Mouse (Mus musculus) C2C12 (cell line): Measurements from ENCODE around the gene Sema4a.

Source experiments
- CTCF ChIP-seq: IDR thresholded peaks from one replicate; pipeline ENCODE4 v1.5.1; 2011; ENCODE audit not compliant: control insufficient read depth, insufficient read depth, insufficient read length
- MAX ChIP-seq: IDR thresholded peaks from one replicate; pipeline ENCODE4 v1.6.1; 2011; ENCODE audit warnings: mild to moderate bottlenecking, control low read depth

DNA sequence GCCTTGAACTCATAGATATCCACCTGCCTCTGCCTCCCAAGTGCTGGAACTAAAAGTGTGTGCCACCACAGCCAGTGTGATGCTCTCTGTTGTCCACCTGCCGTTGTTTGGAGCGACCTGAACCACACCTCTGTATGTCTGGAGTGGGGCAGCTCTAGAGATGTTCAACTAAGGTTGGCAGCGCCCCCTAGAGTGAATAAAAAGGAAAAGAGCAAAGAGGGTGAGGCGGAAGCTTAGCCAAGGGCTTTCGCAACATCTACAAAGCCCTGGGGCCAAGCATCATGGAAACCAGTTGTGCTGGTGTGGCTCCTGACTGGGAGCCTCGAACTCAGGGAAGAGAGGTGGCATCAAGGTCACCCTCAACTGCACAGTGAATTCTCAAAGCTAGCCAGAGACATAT, 15.4 kb upstream of the Sema4a start:
- no peak for TF ChIP-seq CTCF
- no peak for TF ChIP-seq MAX
